Mouse (Mus musculus): ENCODE data around the gene Mrpl52.

Gene Mrpl52

GRCm38 (mm10) chr14:54426689-54427398, at the start of gene Mrpl52:
Mrpl52 (plus strand) TSS chr14:54426909.
- peak; percentile 97 for DNase-seq (ENCODE audit: low spot score)

GRCm38 (mm10) chr14:54377166-54377565, 49.5 kb upstream of the Mrpl52 start:
- DNase-seq (ENCODE audit: low spot score): no peak

- no peak for DNase-seq (ENCODE audit: low spot score)
Observed at GRCm38 (mm10) chr14:54379571-54379970, 47.1 kb upstream of the Mrpl52 start.

- DNase-seq (ENCODE audit: low spot score): no peak
Observed at GRCm38 (mm10) chr14:54380616-54381015, 46.1 kb upstream of the Mrpl52 start.

- no peak for DNase-seq (ENCODE audit: low spot score)
Observed at GRCm38 (mm10) chr14:54381816-54382215, 44.9 kb upstream of the Mrpl52 start.

GRCm38 (mm10) chr14:54382641-54383040, 44.1 kb upstream of the Mrpl52 start:
- peak; percentile 68 for DNase-seq (ENCODE audit: low spot score)

GRCm38 (mm10) chr14:54383355-54383771, 43.3 kb upstream of the Mrpl52 start:
- no peak for DNase-seq (ENCODE audit: low spot score)

GRCm38 (mm10) chr14:54384396-54384795, 42.3 kb upstream of the Mrpl52 start:
- DNase-seq (ENCODE audit: low spot score): no peak

- DNase-seq (ENCODE audit: low spot score): no peak
Observed at GRCm38 (mm10) chr14:54385968-54386618, 40.6 kb upstream of the Mrpl52 start.

- peak; percentile 26 for DNase-seq (ENCODE audit: low spot score)
Observed at GRCm38 (mm10) chr14:54387546-54387945, 39.2 kb upstream of the Mrpl52 start.

GRCm38 (mm10) chr14:54390843-54391242, 35.9 kb upstream of the Mrpl52 start:
- DNase-seq (ENCODE audit: low spot score): no peak

GRCm38 (mm10) chr14:54393794-54394193, 32.9 kb upstream of the Mrpl52 start:
- no peak for DNase-seq (ENCODE audit: low spot score)

- no peak for DNase-seq (ENCODE audit: low spot score)
Observed at GRCm38 (mm10) chr14:54394309-54394708, 32.4 kb upstream of the Mrpl52 start.

GRCm38 (mm10) chr14:54396685-54397084, 30.0 kb upstream of the Mrpl52 start:
- no peak for DNase-seq (ENCODE audit: low spot score)

GRCm38 (mm10) chr14:54397872-54398527, 28.7 kb upstream of the Mrpl52 start:
- no peak for DNase-seq (ENCODE audit: low spot score)

- no peak for DNase-seq (ENCODE audit: low spot score)
Observed at GRCm38 (mm10) chr14:54398528-54398916, 28.2 kb upstream of the Mrpl52 start.

- DNase-seq (ENCODE audit: low spot score): no peak
Observed at GRCm38 (mm10) chr14:54398921-54399382, 27.8 kb upstream of the Mrpl52 start.

- DNase-seq (ENCODE audit: low spot score): no peak
Observed at GRCm38 (mm10) chr14:54401723-54402122, 25.0 kb upstream of the Mrpl52 start.

GRCm38 (mm10) chr14:54408336-54409056, 18.2 kb upstream of the Mrpl52 start:
- no peak for DNase-seq (ENCODE audit: low spot score)

- DNase-seq (ENCODE audit: low spot score): no peak
Observed at GRCm38 (mm10) chr14:54409057-54409645, 17.6 kb upstream of the Mrpl52 start.

- DNase-seq (ENCODE audit: low spot score): no peak
Observed at GRCm38 (mm10) chr14:54409980-54410810, 16.5 kb upstream of the Mrpl52 start.

Measured in retina, embryonic 14.5 days (tissue).